Mouse (Mus musculus): ENCODE measurements around the gene Homer1. TPM values are rescaled to one million over a fixed set of nuclear protein-coding genes. Genes with fewer than 3 reads are reported as not detected.

The Homer1 gene
- polyA plus RNA-seq, 1 experiment, result 0.86 TPM

DNA sequence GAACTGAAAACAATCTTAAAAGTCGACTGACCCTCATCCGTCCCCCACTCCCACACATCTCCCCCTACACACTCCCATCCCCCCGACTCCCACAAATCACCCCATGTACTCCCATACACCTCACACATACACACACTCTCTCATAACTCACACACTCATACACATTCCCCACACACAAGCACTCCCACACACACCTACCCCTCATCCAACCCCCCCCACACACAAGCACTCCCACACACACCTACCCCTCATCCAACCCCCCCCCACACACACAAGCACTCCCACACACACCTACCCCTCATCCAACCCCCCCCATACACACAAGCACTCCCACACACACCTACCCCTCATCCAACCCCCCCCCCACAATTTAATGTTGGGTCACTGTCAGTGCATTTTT, 140.7 kb downstream of the Homer1 start:
- Histone ChIP-seq H3K27ac (ENCODE audit: insufficient read depth, low read length) (no peak overlapping the region), H3K27me3 (ENCODE audit: control insufficient read depth, insufficient read depth, low read length) (no peaks in the 10 kb centered on the region), H3K36me3 (ENCODE audit: control insufficient read depth, insufficient read depth, low read length) (peaks cover 18% of the 10 kb centered on the region), H3K4me1 (ENCODE audit: control insufficient read depth, insufficient read depth, insufficient read length) (no peaks in the 10 kb centered on the region), H3K4me3 (ENCODE audit: extremely low read depth, insufficient read depth, insufficient read length) (no peak overlapping the region)
- TF ChIP-seq POLR2A (IDR thresholded peaks at IDR 0.05; ENCODE audit: low read depth, low read length) (no peak), CTCF (IDR thresholded peaks at IDR 0.05; ENCODE audit: extremely low read depth, insufficient read depth, insufficient read length, insufficient replicate concordance) (no peak)
- WGBS, result 90% methylated on average over 3 of the region's 3 CpGs
- no peak for DNase-seq (ENCODE audit: low read depth in 1 of 2, low spot score in 2 of 2)

DNA sequence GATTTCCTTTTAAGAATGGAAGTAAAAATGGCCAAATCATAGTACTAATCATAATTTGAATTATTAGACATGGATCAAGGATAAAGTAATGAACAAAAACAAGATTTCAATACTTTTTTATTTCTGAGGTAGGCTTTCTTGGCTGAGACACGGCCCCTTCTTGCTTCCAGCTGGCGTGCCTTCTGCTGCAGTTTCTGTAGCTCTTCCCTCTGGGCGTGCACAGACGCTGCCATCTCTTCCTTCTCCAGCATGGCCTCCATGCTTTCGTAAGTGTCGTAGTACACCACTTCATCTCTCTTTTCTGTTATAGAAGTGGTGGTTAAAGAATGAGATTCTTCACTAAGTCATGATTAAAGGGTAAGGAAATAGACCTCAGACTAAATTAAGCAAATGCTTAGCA, 153.8 kb downstream of the Homer1 start:
- no peak overlapping the region for H3K4me3 ChIP-seq (ENCODE audit: extremely low read depth, insufficient read depth, insufficient read length)
- 98% methylated on average over 6 of the region's 6 CpGs for WGBS
- no peaks in the 10 kb centered on the region for H3K4me1 ChIP-seq (ENCODE audit: control insufficient read depth, insufficient read depth, insufficient read length)

More for the DNA sequence above, 153.8 kb downstream of the Homer1 start:
- no peaks in the 10 kb centered on the region for H3K27me3 ChIP-seq (ENCODE audit: control insufficient read depth, insufficient read depth, low read length)
- no peak for DNase-seq (ENCODE audit: low read depth in 1 of 2, low spot score in 2 of 2)
- peaks cover 11% of the 10 kb centered on the region for H3K36me3 ChIP-seq (ENCODE audit: control insufficient read depth, insufficient read depth, low read length)
- no peak overlapping the region for H3K27ac ChIP-seq (ENCODE audit: insufficient read depth, low read length)
- TF ChIP-seq CTCF (IDR thresholded peaks at IDR 0.05; ENCODE audit: extremely low read depth, insufficient read depth, insufficient read length, insufficient replicate concordance) (no peak), POLR2A (IDR thresholded peaks at IDR 0.05; ENCODE audit: low read depth, low read length) (no peak)

Other genes starting within 250 kb of the Homer1 start
- gene Cmya5, start 154.9 kb upstream of the Homer1 start, polyA plus RNA-seq (2012; rRNA removed), result 0.12 and 0.13 TPM in 2 replicates
- gene Tent2, start 107.2 kb upstream of the Homer1 start, polyA plus RNA-seq (2012; rRNA removed), result 13.1 and 15.7 TPM in 2 replicates
- 5.1 and 7.7 TPM in 2 replicates for gene Jmy, start 200.2 kb downstream of the Homer1 start, polyA plus RNA-seq (2012; rRNA removed)